Mouse (Mus musculus): ENCODE results near the gene Mx1. TPM values are rescaled to one million over a fixed set of nuclear protein-coding genes. Genes with fewer than 3 reads are reported as not detected.

The Mx1 gene
- total RNA-seq (2021) = 1 to 10 TPM in 1 of 2 experiments, under 1 TPM in 1; 0.38 to 2.2 TPM

- DNase-seq = no peak
- intact Hi-C loops (cut with DNase I) = no loop called here
Measured at GRCm38 (mm10) chr16:97462481-97463181, at the start of gene Mx1. TSS of gene Mx1 (minus strand) at chr16:97462907.

GRCm38 (mm10) chr16:97512347-97512751, 49.6 kb upstream of the Mx1 start:
- intact Hi-C loops (cut with DNase I) = no loop called here
- no peak for DNase-seq

GRCm38 (mm10) chr16:97511495-97511894, 48.8 kb upstream of the Mx1 start:
- intact Hi-C loops (cut with DNase I) = no loop called here
- DNase-seq = no peak

GRCm38 (mm10) chr16:97510849-97511248, 48.1 kb upstream of the Mx1 start:
- no peak for DNase-seq
- intact Hi-C loops (cut with DNase I) = no loop called here

- no peak for DNase-seq
- intact Hi-C loops (cut with DNase I) = no loop called here
Measured at GRCm38 (mm10) chr16:97507783-97508182, 45.1 kb upstream of the Mx1 start.

GRCm38 (mm10) chr16:97504793-97505192, 42.1 kb upstream of the Mx1 start:
- no peak for DNase-seq
- intact Hi-C loops (cut with DNase I) = no loop called here

GRCm38 (mm10) chr16:97503849-97504248, 41.1 kb upstream of the Mx1 start:
- no peak for DNase-seq
- intact Hi-C loops (cut with DNase I) = no loop called here

- no peak for DNase-seq
- intact Hi-C loops (cut with DNase I) = no loop called here
Measured at GRCm38 (mm10) chr16:97500901-97501300, 38.2 kb upstream of the Mx1 start.

- no peak for DNase-seq
- intact Hi-C loops (cut with DNase I) = no loop called here
Measured at GRCm38 (mm10) chr16:97499450-97499849, 36.7 kb upstream of the Mx1 start.

GRCm38 (mm10) chr16:97498139-97498538, 35.4 kb upstream of the Mx1 start:
- DNase-seq = no peak
- intact Hi-C loops (cut with DNase I) = no loop called here

- intact Hi-C loops (cut with DNase I) = no loop called here
- no peak for DNase-seq
Measured at GRCm38 (mm10) chr16:97497682-97498081, 35.0 kb upstream of the Mx1 start.

GRCm38 (mm10) chr16:97496026-97496425, 33.3 kb upstream of the Mx1 start:
- no peak for DNase-seq
- intact Hi-C loops (cut with DNase I) = no loop called here

- intact Hi-C loops (cut with DNase I) = no loop called here
- DNase-seq = no peak
Measured at GRCm38 (mm10) chr16:97492369-97492768, 29.7 kb upstream of the Mx1 start.

GRCm38 (mm10) chr16:97478655-97479054, 15.9 kb upstream of the Mx1 start:
- intact Hi-C loops (cut with DNase I) = no loop called here
- no peak for DNase-seq

GRCm38 (mm10) chr16:97476524-97476923, 13.8 kb upstream of the Mx1 start:
- no peak for DNase-seq

GRCm38 (mm10) chr16:97475581-97475980, 12.9 kb upstream of the Mx1 start:
- no peak for DNase-seq
- intact Hi-C loops (cut with DNase I) = no loop called here

More at GRCm38 (mm10) chr16:97476524-97476923, 13.8 kb upstream of the Mx1 start:
- intact Hi-C loops (cut with DNase I) = no loop called here

- intact Hi-C loops (cut with DNase I) = no loop called here
Measured at GRCm38 (mm10) chr16:97474671-97475070, 12.0 kb upstream of the Mx1 start.

GRCm38 (mm10) chr16:97467993-97468791, 5.5 kb upstream of the Mx1 start:
- intact Hi-C loops (cut with DNase I) = no loop called here
- no peak for DNase-seq

More at GRCm38 (mm10) chr16:97474671-97475070, 12.0 kb upstream of the Mx1 start:
- DNase-seq = no peak

- DNase-seq = no peak
- intact Hi-C loops (cut with DNase I) = no loop called here
Measured at GRCm38 (mm10) chr16:97467472-97467871, 4.8 kb upstream of the Mx1 start.

GRCm38 (mm10) chr16:97466182-97466957, 3.7 kb upstream of the Mx1 start:
- DNase-seq = no peak

GRCm38 (mm10) chr16:97461271-97461670, 1.4 kb downstream of the Mx1 start:
- DNase-seq = no peak
- intact Hi-C loops (cut with DNase I) = no loop called here

More at GRCm38 (mm10) chr16:97466182-97466957, 3.7 kb upstream of the Mx1 start:
- intact Hi-C loops (cut with DNase I) = no loop called here
